Mouse (Mus musculus): ENCODE results near the gene Btbd35f10. TPM values are rescaled to one million over a fixed set of nuclear protein-coding genes. Genes with fewer than 3 reads are reported as not detected.
"Not testable (repeated sequence)": the region's sequence is repeated elsewhere in the genome, so short reads cannot be mapped to it uniquely, and the experiment has no call there.

Btbd35f10 gene
- total RNA-seq (2021), result not detected

DNA sequence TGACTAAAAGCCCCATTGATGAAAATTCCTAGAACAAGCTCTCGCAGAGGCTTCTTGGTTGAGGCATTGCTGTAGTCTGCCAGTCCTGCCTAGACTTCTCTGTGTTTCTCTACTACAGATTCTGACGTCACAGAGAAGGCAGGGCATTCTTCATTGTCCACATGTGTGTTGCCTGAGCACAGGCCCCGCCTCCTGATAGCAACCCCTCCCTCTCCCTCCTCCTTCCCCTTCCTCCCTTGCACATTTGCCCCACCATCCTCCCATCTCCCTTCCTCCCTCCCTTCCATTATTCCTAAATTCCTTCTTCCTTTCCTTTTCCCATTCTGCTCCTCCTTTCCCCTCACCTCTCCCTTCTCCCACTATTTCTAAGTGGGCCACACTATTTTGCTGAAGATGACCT, at the start of gene Btbd35f10:
Btbd35f10 (minus strand) TSS at position 101 of the 400 bp plus-strand sequence.
- intact Hi-C loops (cut with DNase I); DNase-seq: not testable (repeated sequence)

Other genes with a start within 250 kb of the Btbd35f10 start
- not detected for gene Btbd35f18, start 52.7 kb downstream of the Btbd35f10 start, total RNA-seq (2021)
- not detected for gene Btbd35f16, start 204.1 kb upstream of the Btbd35f10 start, total RNA-seq (2021)

All from left cerebral cortex, postnatal 4 days (tissue).